Mouse (Mus musculus) G1E (cell line): ENCODE measurements around the gene Pex13. TPM values are rescaled to one million over a fixed set of nuclear protein-coding genes. Genes with fewer than 3 reads are reported as not detected.

Experiments used
- ATAC-seq: 2 replicates; pipeline ENCODE4 v1.8.0; 2016; ENCODE audit warnings: mild to moderate bottlenecking; ENCODE audit not compliant: insufficient number of reproducible peaks, poor library complexity, low FRiP score, severe bottlenecking; ENCODE audit errors: extremely low read depth
- DNase-seq: peaks from one replicate; pipeline ENCODE4 v3.0.0; 2012; ENCODE audit warnings: low spot score
- H3K27me3 ChIP-seq: 2 replicates; pipeline ENCODE4 v1.6.1; 2012; ENCODE audit warnings: mild to moderate bottlenecking, low read length, inconsistent platforms; ENCODE audit not compliant: insufficient read depth
- H3K36me3 ChIP-seq: replicated peaks from 2 replicates; pipeline ENCODE3; 2012; ENCODE audit warnings: mild to moderate bottlenecking, inconsistent platforms
- H3K4me1 ChIP-seq: 2 replicates; pipeline ENCODE4 v1.6.1; 2012; ENCODE audit warnings: low read depth, low read length, inconsistent platforms, mixed read lengths; ENCODE audit not compliant: insufficient read depth
- H3K4me3 ChIP-seq: 2 replicates; pipeline ENCODE4 v1.5.1; 2012; ENCODE audit warnings: low read depth, mild to moderate bottlenecking, inconsistent platforms, low read length, moderate library complexity, mixed read lengths
- H3K9me3 ChIP-seq: replicated peaks from 2 replicates; pipeline ENCODE4 v1.6.1; 2012; ENCODE audit warnings: inconsistent platforms
- CTCF ChIP-seq: IDR thresholded peaks from 2 replicates; pipeline ENCODE4 v1.5.1; 2012; ENCODE audit warnings: low read depth, low read length, inconsistent platforms, mixed read lengths
- GATA1 ChIP-seq: IDR thresholded peaks from 2 replicates; pipeline ENCODE4 v1.6.1; 2012; ENCODE audit warnings: borderline replicate concordance, low read length, inconsistent platforms, mixed read lengths
- GATA2 ChIP-seq: IDR thresholded peaks from 2 replicates; pipeline ENCODE4 v1.6.1; 2012; ENCODE audit warnings: low read depth, low read length, inconsistent platforms, borderline replicate concordance
- POLR2AphosphoS5 ChIP-seq: IDR thresholded peaks from 2 replicates; pipeline ENCODE4 v1.6.1; 2012; ENCODE audit warnings: low read depth, low read length, inconsistent platforms; ENCODE audit not compliant: insufficient replicate concordance
- TAL1 ChIP-seq: conservative IDR thresholded peaks from 2 replicates; pipeline ENCODE4 v1.6.1; 2012; ENCODE audit warnings: low read depth, low read length, inconsistent platforms, mixed read lengths
- polyA plus RNA-seq: library from polyadenylated mRNA; stranded (reverse); fragments of >175 nt; gene quantifications from 2 replicates; pipeline ENCODE4 v1.2.3, GENCODE M21; 2012
- total RNA-seq, 2 experiments: library from RNA; stranded (forward) in 1 of 2; stranded (reverse) in 1 of 2; fragments of 200-1000 nt in 1 of 2; fragments of >200 nt in 1 of 2; fragmentation: Nextera tagmentation in 1 of 2; gene quantifications; 2 replicates each; pipeline ENCODE4 v1.2.3; 2014 to 2017

Pex13 gene
- total and polyA plus RNA-seq, 3 experiments: 16.7 to 26.7 (median 18.1) TPM

- DNase-seq (peak; percentile 10), ATAC-seq (no peak)
- Histone ChIP-seq H3K27me3 (no peaks in the 10 kb centered on the region), H3K4me1 (no peaks in the 10 kb centered on the region), H3K4me3 (no peak overlapping the region), H3K9me3 (no peaks in the 10 kb centered on the region), H3K36me3 (peaks cover 95% of the 10 kb centered on the region)
- TF ChIP-seq GATA2 (no peak), CTCF (peak; percentile 45; the same call in 1 of the 2 replicates)
Measured at GRCm38 (mm10) chr11:23679044-23679642, 13.4 kb upstream of the Pex13 start.

GRCm38 (mm10) chr11:23676100-23676499, 10.3 kb upstream of the Pex13 start:
- DNase-seq (no peak), ATAC-seq (no peak)
- Histone ChIP-seq H3K36me3 (peaks cover 95% of the 10 kb centered on the region), H3K4me1 (no peaks in the 10 kb centered on the region), H3K4me3 (no peak overlapping the region), H3K9me3 (no peaks in the 10 kb centered on the region), H3K27me3 (no peaks in the 10 kb centered on the region)
- no peak for TF ChIP-seq GATA2
- no peak for TF ChIP-seq TAL1
- no peak for TF ChIP-seq POLR2AphosphoS5
- no peak for TF ChIP-seq GATA1
- TF ChIP-seq CTCF: no peak

- DNase-seq (no peak), ATAC-seq (no peak)
- Histone ChIP-seq H3K27me3 (no peaks in the 10 kb centered on the region), H3K4me1 (peaks cover 7% of the 10 kb centered on the region; the same call in 1 of the 2 replicates), H3K4me3 (no peak overlapping the region), H3K36me3 (peaks cover 80% of the 10 kb centered on the region), H3K9me3 (no peaks in the 10 kb centered on the region)
- TF ChIP-seq TAL1 (no peak), POLR2AphosphoS5 (no peak), GATA2 (no peak), GATA1 (no peak), CTCF (no peak)
Measured at GRCm38 (mm10) chr11:23672256-23672749, 6.5 kb upstream of the Pex13 start.

GRCm38 (mm10) chr11:23667128-23667527, 1.4 kb upstream of the Pex13 start:
- no peak for DNase-seq
- no peak for ATAC-seq
- Histone ChIP-seq H3K4me3 (peak overlapping the region; percentile 87), H3K9me3 (no peaks in the 10 kb centered on the region), H3K36me3 (peaks cover 32% of the 10 kb centered on the region), H3K27me3 (no peaks in the 10 kb centered on the region), H3K4me1 (peaks cover 13% of the 10 kb centered on the region)
- TF ChIP-seq GATA1 (no peak), CTCF (no peak), POLR2AphosphoS5 (no peak), GATA2 (no peak), TAL1 (no peak)

GRCm38 (mm10) chr11:23666526-23666925, 767 bp upstream of the Pex13 start:
- Histone ChIP-seq H3K27me3 (no peaks in the 10 kb centered on the region), H3K4me1 (peaks cover 13% of the 10 kb centered on the region), H3K4me3 (peak overlapping the region; percentile 87), H3K36me3 (peaks cover 28% of the 10 kb centered on the region), H3K9me3 (no peaks in the 10 kb centered on the region)
- DNase-seq (no peak), ATAC-seq (no peak)
- no peak for TF ChIP-seq TAL1
- no peak for TF ChIP-seq CTCF
- TF ChIP-seq POLR2AphosphoS5: no peak
- no peak for TF ChIP-seq GATA2
- no peak for TF ChIP-seq GATA1

- no peaks in the 10 kb centered on the region for H3K27me3 ChIP-seq
- ATAC-seq: no peak
- H3K9me3 ChIP-seq: no peaks in the 10 kb centered on the region
- no peak for TF ChIP-seq TAL1
- no peak for TF ChIP-seq GATA1
- no peak for TF ChIP-seq POLR2AphosphoS5
- no peak for TF ChIP-seq CTCF
- TF ChIP-seq GATA2: no peak
- peaks cover 16% of the 10 kb centered on the region for H3K4me1 ChIP-seq
- DNase-seq: no peak
- H3K36me3 ChIP-seq: peaks cover 22% of the 10 kb centered on the region
- peak within 1 kb of the TSS; percentile 87 for H3K4me3 ChIP-seq
Measured at GRCm38 (mm10) chr11:23665311-23665786, 410 bp downstream of the Pex13 start, which contains the start of gene Pus10. Gene Pus10 (plus strand): TSS chr11:23665674.

GRCm38 (mm10) chr11:23664232-23664631, 1.5 kb downstream of the Pex13 start:
- ATAC-seq (no peak), DNase-seq (no peak)
- Histone ChIP-seq H3K36me3 (peaks cover 19% of the 10 kb centered on the region), H3K27me3 (no peaks in the 10 kb centered on the region), H3K4me1 (peaks cover 16% of the 10 kb centered on the region), H3K4me3 (no peak overlapping the region), H3K9me3 (no peaks in the 10 kb centered on the region)
- TF ChIP-seq TAL1 (no peak), GATA2 (no peak)
